Mouse (Mus musculus) myocyte (in vitro differentiated cells): ENCODE measurements around the gene Olfr464.

Source experiments
- CEBPB ChIP-seq: IDR thresholded peaks from 2 replicates; pipeline ENCODE4 v1.6.1; 2011; ENCODE audit warnings: mild to moderate bottlenecking, moderate library complexity; ENCODE audit not compliant: poor library complexity, insufficient read depth, severe bottlenecking
- E2F4 ChIP-seq: IDR thresholded peaks from one replicate; pipeline ENCODE4 v1.6.1; 2011; ENCODE audit warnings: mild to moderate bottlenecking, control low read depth, moderate library complexity; ENCODE audit not compliant: insufficient read depth
- MAX ChIP-seq: IDR thresholded peaks from one replicate; pipeline ENCODE4 v1.6.1; 2011; ENCODE audit warnings: low read depth, mild to moderate bottlenecking, control low read depth
- MYOG ChIP-seq, 3 experiments: IDR thresholded peaks; one replicate each; pipeline ENCODE4 v1.6.1; 2011; ENCODE audit warnings: control low read depth in 2 of 3, low read depth in 2 of 3, mild to moderate bottlenecking in 2 of 3; ENCODE audit not compliant: insufficient read length in 2 of 3, control insufficient read depth in 1 of 3, insufficient read depth in 1 of 3
- POLR2A ChIP-seq: IDR thresholded peaks from one replicate; pipeline ENCODE4 v1.6.1; 2011; ENCODE audit warnings: low read depth, mild to moderate bottlenecking, control low read depth, moderate library complexity; ENCODE audit not compliant: insufficient read length
- POLR2AphosphoS2 ChIP-seq: IDR thresholded peaks from one replicate; pipeline ENCODE4 v1.6.1; 2011; ENCODE audit warnings: low read depth, control low read depth; ENCODE audit not compliant: insufficient read length
- TCF12 ChIP-seq: IDR thresholded peaks from one replicate; pipeline ENCODE4 v1.6.1; 2011; ENCODE audit warnings: mild to moderate bottlenecking, control low read depth; ENCODE audit not compliant: poor library complexity, insufficient read depth, severe bottlenecking
- TCF3 ChIP-seq: IDR thresholded peaks from one replicate; pipeline ENCODE4 v1.6.1; 2011; ENCODE audit warnings: low read depth, control low read depth; ENCODE audit not compliant: insufficient read length
- USF1 ChIP-seq: IDR thresholded peaks from one replicate; pipeline ENCODE4 v1.6.1; 2011; ENCODE audit warnings: low read depth, mild to moderate bottlenecking, control low read depth, moderate library complexity

GRCm38 (mm10) chr11:87967692-87968289 lies 47.0 kb upstream of the Olfr464 start:
- TF ChIP-seq POLR2A (no peak), TCF12 (no peak), POLR2AphosphoS2 (no peak), E2F4 (no peak), MAX (no peak), USF1 (no peak), MYOG (IDR thresholded peaks at IDR 0.05; ENCODE audit: control insufficient read depth in 1 of 3, insufficient read depth in 1 of 3, insufficient read length in 2 of 3, low read depth in 2 of 3) (no peak), TCF3 (no peak), CEBPB (no peak)
